Mouse (Mus musculus): ENCODE measurements at regions not wholly inside any gene's neighbourhood (a gene's known extent, or its start where the extent isn't known, plus 50 kb on each side); places are given as distances from the start of the nearest gene placed in this dataset.

DNA sequence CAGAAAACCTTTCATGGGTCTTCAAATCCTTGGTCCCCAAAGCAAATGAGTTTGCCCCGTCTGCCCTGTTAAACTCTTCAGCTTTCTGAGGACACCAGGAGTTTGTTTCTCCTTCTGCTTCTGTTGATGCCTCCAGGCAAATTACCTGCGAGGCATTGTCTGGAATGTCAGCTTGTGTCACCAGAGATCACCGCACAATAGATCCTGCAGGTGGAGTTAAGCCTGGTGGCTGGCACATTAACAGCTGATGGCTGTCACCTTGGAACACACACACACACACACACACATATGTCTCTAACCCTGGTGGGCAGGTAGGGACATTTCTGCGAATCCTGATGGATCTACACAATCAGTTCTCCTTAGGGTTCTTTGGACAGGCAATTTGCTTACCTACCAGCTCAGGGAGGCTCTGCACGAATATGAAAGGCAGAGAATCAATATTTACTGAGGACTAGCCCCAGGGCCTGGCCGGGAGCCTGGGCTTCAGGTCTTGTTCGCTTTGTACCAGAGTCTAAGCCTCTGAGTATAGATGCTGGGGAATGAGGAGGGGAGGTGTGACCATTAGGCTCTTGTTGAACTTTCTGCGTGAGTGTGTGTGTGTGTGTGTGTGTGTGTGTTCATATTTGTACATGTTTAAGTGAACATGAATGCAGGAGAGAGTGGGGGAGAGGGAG, 143.4 kb downstream of the Inhbb start:
- DNase-seq (ENCODE audit: low spot score), result no peak
- H3K4me3 ChIP-seq, result no peak overlapping the region
- 80% methylated on average over 8 of the region's 8 CpGs for WGBS
- H3K9me3 ChIP-seq, result no peaks in the 10 kb centered on the region
- no peak overlapping the region for H3K27ac ChIP-seq (replicated peaks)
- H3K27me3 ChIP-seq (replicated peaks; ENCODE audit: low read depth, poor library complexity, severe bottlenecking), result no peaks in the 10 kb centered on the region
- no peaks in the 10 kb centered on the region for H3K36me3 ChIP-seq (replicated peaks)
- H3K4me1 ChIP-seq, result no peaks in the 10 kb centered on the region; the same call in 1 of the 2 replicates

GRCm38 (mm10) chr1:119277990-119278389, 144.1 kb downstream of the Inhbb start:
- no peak for DNase-seq (ENCODE audit: low spot score)
- Histone ChIP-seq H3K27ac (replicated peaks) (no peak overlapping the region), H3K36me3 (replicated peaks) (no peaks in the 10 kb centered on the region), H3K27me3 (replicated peaks; ENCODE audit: low read depth, poor library complexity, severe bottlenecking) (no peaks in the 10 kb centered on the region), H3K9me3 (no peaks in the 10 kb centered on the region), H3K4me1 (no peaks in the 10 kb centered on the region; the same call in none of the 2 replicates), H3K4me3 (no peak overlapping the region)
- 83% methylated on average over 4 of the region's 4 CpGs for WGBS

DNA sequence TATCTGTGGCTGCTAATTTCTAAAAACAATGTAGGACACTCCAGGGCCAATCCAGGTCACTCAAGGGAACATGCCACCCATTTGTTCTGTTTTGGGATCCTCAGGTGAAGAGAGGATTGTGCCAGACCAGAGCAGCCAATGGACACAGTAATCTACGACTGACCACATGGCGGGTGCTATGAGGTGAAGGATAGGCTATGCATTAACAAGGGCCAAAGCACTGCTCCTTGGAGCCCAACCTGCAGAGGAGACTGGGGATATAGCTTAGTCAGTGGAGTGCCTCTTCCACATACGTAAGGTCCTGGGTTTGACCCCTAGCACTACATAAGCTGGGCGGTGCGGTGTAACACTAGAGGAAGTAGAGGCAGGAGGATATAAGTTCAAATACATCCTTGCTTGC, 156.0 kb downstream of the Inhbb start:
- Histone ChIP-seq H3K4me1 (no peaks in the 10 kb centered on the region), H3K4me3 (no peak overlapping the region), H3K9me3 (peaks cover 13% of the 10 kb centered on the region; the same call in 1 of the 2 replicates), H3K27me3 (replicated peaks; ENCODE audit: low read depth, poor library complexity, severe bottlenecking) (peaks cover 9% of the 10 kb centered on the region; the same call in 1 of the 2 replicates), H3K36me3 (replicated peaks) (no peaks in the 10 kb centered on the region), H3K27ac (replicated peaks) (no peak overlapping the region)
- 91% methylated on average over 5 of the region's 5 CpGs for WGBS
- DNase-seq (ENCODE audit: low spot score), result no peak

DNA sequence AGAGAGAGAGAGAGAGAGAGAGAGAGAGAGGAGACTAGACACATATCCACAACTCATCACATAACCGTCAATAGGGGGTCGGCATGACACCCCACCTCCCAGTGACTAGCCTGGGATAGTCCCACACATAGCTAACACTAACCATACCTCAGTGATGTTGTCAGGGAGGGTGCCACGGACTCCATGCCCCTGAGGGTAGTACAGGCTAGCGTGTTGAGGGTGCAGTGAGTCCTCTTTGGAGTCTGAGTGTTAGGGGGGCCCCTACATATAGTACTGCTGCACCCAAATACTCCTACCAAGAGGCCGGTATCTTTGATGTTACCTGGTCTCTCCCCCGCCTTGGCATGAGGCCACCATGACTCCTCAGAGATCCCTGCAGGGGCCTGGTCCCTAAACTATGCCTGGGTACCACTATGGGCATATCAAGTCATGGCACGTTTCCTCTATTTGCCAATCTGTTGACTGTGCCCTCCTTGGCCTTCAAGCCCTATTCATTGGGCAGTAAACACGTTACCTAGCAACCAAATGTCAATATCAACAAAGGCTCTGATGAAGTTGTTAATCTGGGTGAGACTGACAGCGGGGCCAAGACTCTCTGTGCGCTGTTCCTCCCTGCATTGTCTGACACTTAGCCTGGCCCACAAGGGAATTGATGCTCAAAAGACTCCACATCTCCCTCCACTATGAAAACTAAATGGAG, 156.7 kb downstream of the Inhbb start:
- H3K27me3 ChIP-seq (replicated peaks; ENCODE audit: low read depth, poor library complexity, severe bottlenecking), result peaks cover 9% of the 10 kb centered on the region; the same call in 1 of the 2 replicates
- 78% methylated on average over 10 of the region's 10 CpGs for WGBS
- no peak for DNase-seq (ENCODE audit: low spot score)
- H3K9me3 ChIP-seq, result peaks cover 13% of the 10 kb centered on the region; the same call in 1 of the 2 replicates
- no peak overlapping the region for H3K27ac ChIP-seq (replicated peaks)
- no peaks in the 10 kb centered on the region for H3K4me1 ChIP-seq
- no peak overlapping the region for H3K4me3 ChIP-seq
- H3K36me3 ChIP-seq (replicated peaks), result no peaks in the 10 kb centered on the region

DNA sequence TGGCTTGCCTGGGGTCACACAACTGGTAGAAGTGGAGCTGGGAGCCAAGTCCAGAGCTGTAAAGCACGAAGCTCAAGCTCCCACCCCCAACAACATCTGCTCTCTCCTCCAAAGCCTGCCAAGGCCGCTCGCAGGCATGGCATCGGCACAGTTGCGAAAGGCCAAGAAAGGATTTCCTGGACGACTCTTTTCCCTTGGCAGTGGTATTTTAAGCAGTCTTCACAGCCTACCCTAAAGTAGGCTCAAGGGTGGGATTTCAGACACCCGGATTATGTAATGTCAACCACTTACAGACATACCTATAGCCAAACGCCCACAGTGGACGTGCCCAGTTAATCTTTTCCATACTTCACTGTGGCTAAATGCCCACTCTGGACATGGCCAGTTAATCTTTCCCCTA, 162.6 kb downstream of the Inhbb start:
- 0 out of 2 replicates have a peak, but pooled peaks cover 4% of the 10 kb centered on the region for H3K4me1 ChIP-seq
- H3K27ac ChIP-seq (replicated peaks), result no peak overlapping the region
- H3K36me3 ChIP-seq (replicated peaks), result no peaks in the 10 kb centered on the region
- no peak overlapping the region for H3K4me3 ChIP-seq
- WGBS, result 92% methylated on average over 9 of the region's 9 CpGs
- 0 out of 2 replicates have a peak, but pooled peaks cover 7% of the 10 kb centered on the region for H3K9me3 ChIP-seq
- H3K27me3 ChIP-seq (replicated peaks; ENCODE audit: low read depth, poor library complexity, severe bottlenecking), result peaks cover 1% of the 10 kb centered on the region; the same call in 1 of the 2 replicates
- DNase-seq (ENCODE audit: low spot score), result no peak

DNA sequence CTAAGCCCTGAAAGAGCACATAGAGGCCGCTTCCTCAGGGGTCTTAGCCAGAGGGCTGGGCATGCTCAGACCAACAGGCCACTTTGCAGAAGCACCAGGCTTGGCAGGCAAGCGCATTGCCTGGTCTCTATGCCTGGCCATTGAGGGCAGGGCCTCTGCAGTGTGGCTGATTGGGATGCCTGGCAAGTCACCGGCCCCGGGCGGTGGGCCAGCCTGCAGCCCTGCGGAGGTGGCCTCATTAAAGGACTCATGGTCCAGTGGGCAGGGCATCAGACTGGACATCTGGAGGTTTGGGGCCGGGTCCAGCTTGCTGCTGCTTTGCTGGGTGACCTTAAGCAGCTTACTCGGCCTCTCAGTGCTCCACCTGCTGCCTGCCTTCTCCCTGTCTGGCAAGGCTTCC, 165.3 kb downstream of the Inhbb start:
- no peak overlapping the region for H3K27ac ChIP-seq (replicated peaks)
- H3K4me1 ChIP-seq, result 0 out of 2 replicates have a peak, but pooled peaks cover 4% of the 10 kb centered on the region
- 0 out of 2 replicates have a peak, but pooled peaks cover 4% of the 10 kb centered on the region for H3K9me3 ChIP-seq
- no peak overlapping the region for H3K4me3 ChIP-seq
- no peaks in the 10 kb centered on the region for H3K27me3 ChIP-seq (replicated peaks; ENCODE audit: low read depth, poor library complexity, severe bottlenecking)
- DNase-seq (ENCODE audit: low spot score), result no peak
- WGBS, result 77% methylated on average over 8 of the region's 8 CpGs
- H3K36me3 ChIP-seq (replicated peaks), result no peaks in the 10 kb centered on the region

DNA sequence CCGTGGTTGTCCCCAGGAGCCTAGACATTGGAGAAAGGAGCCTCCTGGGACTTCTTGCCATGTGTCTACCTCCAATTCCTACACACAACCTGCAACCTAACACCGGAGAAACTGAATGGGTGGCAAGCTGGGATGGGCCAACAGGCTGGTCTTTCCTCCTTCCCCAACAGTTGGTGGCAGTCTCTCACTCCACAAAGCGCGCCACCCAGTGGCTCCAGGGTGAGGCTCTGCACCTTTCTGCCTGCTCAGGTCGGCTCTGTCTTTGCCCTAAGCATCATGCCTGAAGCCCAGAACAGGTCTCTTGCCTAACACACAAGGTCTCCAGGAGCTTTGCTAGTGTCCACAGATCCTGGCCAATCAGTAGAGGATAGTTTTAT, 166.0 kb downstream of the Inhbb start:
- WGBS, result 45% methylated on average over 5 of the region's 5 CpGs
- no peak for DNase-seq (ENCODE audit: low spot score)
- H3K27me3 ChIP-seq (replicated peaks; ENCODE audit: low read depth, poor library complexity, severe bottlenecking), result no peaks in the 10 kb centered on the region
- H3K27ac ChIP-seq (replicated peaks), result no peak overlapping the region
- no peak overlapping the region for H3K4me3 ChIP-seq
- no peaks in the 10 kb centered on the region for H3K9me3 ChIP-seq
- 0 out of 2 replicates have a peak, but pooled peaks cover 4% of the 10 kb centered on the region for H3K4me1 ChIP-seq
- no peaks in the 10 kb centered on the region for H3K36me3 ChIP-seq (replicated peaks)

- no peak overlapping the region for H3K4me3 ChIP-seq
- H3K27ac ChIP-seq (replicated peaks), result no peak overlapping the region; the same call in 1 of the 2 replicates
- no peaks in the 10 kb centered on the region for H3K9me3 ChIP-seq
- DNase-seq (ENCODE audit: low spot score), result no peak
- no peaks in the 10 kb centered on the region for H3K36me3 ChIP-seq (replicated peaks)
- H3K27me3 ChIP-seq (replicated peaks; ENCODE audit: low read depth, poor library complexity, severe bottlenecking), result no peaks in the 10 kb centered on the region
- H3K4me1 ChIP-seq, result 0 out of 2 replicates have a peak, but pooled peaks cover 4% of the 10 kb centered on the region
- WGBS, result 92% methylated on average over 20 of the region's 20 CpGs
Measured at GRCm38 (mm10) chr1:119255386-119256096, 166.5 kb downstream of the Inhbb start.

- Histone ChIP-seq H3K27ac (replicated peaks) (no peak overlapping the region; the same call in 1 of the 2 replicates), H3K4me3 (no peak overlapping the region), H3K4me1 (0 out of 2 replicates have a peak, but pooled peaks cover 4% of the 10 kb centered on the region), H3K9me3 (no peaks in the 10 kb centered on the region), H3K27me3 (replicated peaks; ENCODE audit: low read depth, poor library complexity, severe bottlenecking) (no peaks in the 10 kb centered on the region), H3K36me3 (replicated peaks) (no peaks in the 10 kb centered on the region)
- DNase-seq (ENCODE audit: low spot score), result no peak
- 81% methylated on average over 5 of the region's 5 CpGs for WGBS
Measured at GRCm38 (mm10) chr1:119254928-119255327, 167.1 kb downstream of the Inhbb start.

- Histone ChIP-seq H3K36me3 (replicated peaks) (no peaks in the 10 kb centered on the region), H3K4me3 (no peak overlapping the region), H3K4me1 (0 out of 2 replicates have a peak, but pooled peaks cover 4% of the 10 kb centered on the region), H3K27me3 (replicated peaks; ENCODE audit: low read depth, poor library complexity, severe bottlenecking) (no peaks in the 10 kb centered on the region), H3K27ac (replicated peaks) (no peak overlapping the region), H3K9me3 (no peaks in the 10 kb centered on the region)
- WGBS, result 51% methylated on average over 7 of the region's 7 CpGs
- DNase-seq (ENCODE audit: low spot score), result no peak
Measured at GRCm38 (mm10) chr1:119253371-119253851, 168.6 kb downstream of the Inhbb start.

GRCm38 (mm10) chr1:119252403-119252802, 169.6 kb downstream of the Inhbb start:
- Histone ChIP-seq H3K27ac (replicated peaks) (no peak overlapping the region), H3K4me1 (0 out of 2 replicates have a peak, but pooled peaks cover 5% of the 10 kb centered on the region), H3K27me3 (replicated peaks; ENCODE audit: low read depth, poor library complexity, severe bottlenecking) (no peaks in the 10 kb centered on the region), H3K36me3 (replicated peaks) (no peaks in the 10 kb centered on the region), H3K4me3 (no peak overlapping the region), H3K9me3 (no peaks in the 10 kb centered on the region)
- no peak for DNase-seq (ENCODE audit: low spot score)
- WGBS, result 89% methylated on average over 6 of the region's 6 CpGs

GRCm38 (mm10) chr1:119251741-119252140, 170.3 kb downstream of the Inhbb start:
- no peaks in the 10 kb centered on the region for H3K27me3 ChIP-seq (replicated peaks; ENCODE audit: low read depth, poor library complexity, severe bottlenecking)
- peaks cover 12% of the 10 kb centered on the region; the same call in 1 of the 2 replicates for H3K4me1 ChIP-seq
- no peak overlapping the region for H3K27ac ChIP-seq (replicated peaks)
- DNase-seq (ENCODE audit: low spot score), result no peak
- H3K4me3 ChIP-seq, result no peak overlapping the region
- H3K36me3 ChIP-seq (replicated peaks), result no peaks in the 10 kb centered on the region
- H3K9me3 ChIP-seq, result no peaks in the 10 kb centered on the region
- WGBS, result 94% methylated on average over 5 of the region's 5 CpGs

All from embryonic facial prominence, embryonic 10.5 days (tissue).